8 mouse cellular contexts compared by ENCODE assay signal in genomic region chr4:134753516-134754261, GRCm38 (mm10). TPM values are rescaled to one million over a fixed set of nuclear protein-coding genes. Genes with fewer than 3 reads are reported as not detected.
A peak's percentile ranks its signal among the peaks of the same experiment; 100 is the strongest.
DNase-seq lines count a peak whose midpoint lies in the region; ATAC-seq and TF ChIP-seq lines count a peak whose summit lies in the region.

No protein-coding gene starts in this region.

- H3K36me3 ChIP-seq in hindbrain, embryonic 13.5 days = no peaks in the 10 kb centered on the region
- no peaks in the 10 kb centered on the region for H3K36me3 ChIP-seq in hindbrain, postnatal 0 days (ENCODE audit: insufficient read depth, low read length)

- H3K27ac ChIP-seq in hindbrain, embryonic 13.5 days = peak overlapping the region; percentile 52; the same call in 1 of the 2 replicates
- H3K27ac ChIP-seq in hindbrain, postnatal 0 days = no peak overlapping the region

- H3K9me3 ChIP-seq in hindbrain, embryonic 13.5 days = no peaks in the 10 kb centered on the region
- H3K9me3 ChIP-seq in hindbrain, postnatal 0 days (ENCODE audit: low read length) = no peaks in the 10 kb centered on the region

- no peak overlapping the region for H3K4me3 ChIP-seq in hindbrain, embryonic 13.5 days
- H3K4me3 ChIP-seq in hindbrain, postnatal 0 days (ENCODE audit: low read length) = no peak overlapping the region

- DNase-seq in hindbrain, postnatal 0 days (ENCODE audit: low spot score) = no peak
- DNase-seq in A20 (ENCODE audit: low read depth, low spot score) (peak; percentile 69), MN1 (ENCODE audit: low spot score) (no peak)
- DNase-seq in embryo, embryonic 10.5 days (ENCODE audit: low spot score) = peak; percentile 40
- peak; percentile 52 for DNase-seq in lung, postnatal 36 days
- no peak for DNase-seq in urinary bladder, adult 2 months (ENCODE audit: low spot score)
- DNase-seq in urinary bladder, postnatal 14 days (ENCODE audit: low spot score) = no peak

- ATAC-seq in hindbrain, embryonic 13.5 days (ENCODE audit: low FRiP score) = no peak
- no peak for ATAC-seq in hindbrain, postnatal 0 days

- H3K27me3 ChIP-seq in hindbrain, embryonic 13.5 days = no peaks in the 10 kb centered on the region
- H3K27me3 ChIP-seq in hindbrain, postnatal 0 days (ENCODE audit: insufficient read depth, low read length) = no peaks in the 10 kb centered on the region

- no peak overlapping the region for H3K4me2 ChIP-seq in hindbrain, embryonic 13.5 days
- H3K4me2 ChIP-seq in hindbrain, postnatal 0 days (ENCODE audit: low read depth, low read length) = no peak overlapping the region

- TF ChIP-seq CTCF in hindbrain, postnatal 0 days (IDR thresholded peaks at IDR 0.05; ENCODE audit: low read depth) = no peak

- 0 out of 2 replicates have a peak overlapping the region, but pooled peaks have one; percentile 19 for H3K9ac ChIP-seq in hindbrain, embryonic 13.5 days
- H3K9ac ChIP-seq in hindbrain, postnatal 0 days (replicated peaks; ENCODE audit: low read length) = no peak overlapping the region

- H3K4me1 ChIP-seq in hindbrain, embryonic 13.5 days (replicated peaks) = peaks cover 38% of the 10 kb centered on the region
- H3K4me1 ChIP-seq in hindbrain, postnatal 0 days (ENCODE audit: insufficient read depth, low read length) = no peaks in the 10 kb centered on the region

- WGBS in hindbrain, embryonic 13.5 days = 36% methylated on average over 17 of the region's 17 CpGs
- WGBS in hindbrain, postnatal 0 days = 45% methylated on average over 17 of the region's 17 CpGs

RNA-seq across cellular contexts. Expression of gene Ldlrap1, which starts 14.1 kb away (rescaled TPM):
- polyA plus RNA-seq in hindbrain, embryonic 13.5 days (2015; fragmentation: Nextera tagmentation; extraction: Ambion mirVana) = 2.9 and 4.1 TPM in 2 replicates
- 2.6 and 3.1 TPM in 2 replicates for total RNA-seq in hindbrain, postnatal 0 days (2014; rRNA removed)
- 2.7 and 2.9 TPM in 2 replicates for polyA plus RNA-seq in hindbrain, postnatal 0 days (2015; fragmentation: Nextera tagmentation; extraction: Ambion mirVana)
- polyA plus RNA-seq in urinary bladder, adult 2 months (2012; rRNA removed) = 17.9 and 21.4 TPM in 2 replicates

RNA-seq across cellular contexts. Expression of gene Man1c1, which starts 49.6 kb away (rescaled TPM):
- polyA plus RNA-seq in hindbrain, embryonic 13.5 days (2015; fragmentation: Nextera tagmentation; extraction: Ambion mirVana) = 3.6 and 3.8 TPM in 2 replicates
- 36.1 and 40.5 TPM in 2 replicates for total RNA-seq in hindbrain, postnatal 0 days (2014; rRNA removed)
- 5.8 and 7.1 TPM in 2 replicates for polyA plus RNA-seq in hindbrain, postnatal 0 days (2015; fragmentation: Nextera tagmentation; extraction: Ambion mirVana)
- polyA plus RNA-seq in urinary bladder, adult 2 months (2012; rRNA removed) = 7.3 and 12.7 TPM in 2 replicates

Comparison
In these comparisons a context has a peak if more than half of its experiments do, and no peak if none do; other contexts are left out.
1. DNase-seq: peak in A20 (single experiment), embryo, embryonic 10.5 days (single experiment) and lung, postnatal 36 days (single experiment); none in hindbrain, postnatal 0 days (single experiment), urinary bladder, adult 2 months (single experiment), MN1 (single experiment) and urinary bladder, postnatal 14 days (single experiment).